Mouse (Mus musculus): ENCODE data around the gene Retn. TPM values are rescaled to one million over a fixed set of nuclear protein-coding genes. Genes with fewer than 3 reads are reported as not detected.

Gene Retn
- total RNA-seq, 2 experiments from 2014 or later: 3.7 to 33.4 TPM

Other genes starting within 250 kb of the Retn start
- gene Pex11g, start 188.1 kb upstream of the Retn start, total RNA-seq (2021): 10 to 100 TPM; 13.3 to 16.1 TPM
- under 1 TPM in 1 of 2 experiments, not detected in 1; 0.27 TPM for gene Tex45, start 184.9 kb upstream of the Retn start, total RNA-seq (2021)
- 10 to 100 TPM; 23.9 to 25.3 TPM for gene Zfp358, start 162.6 kb upstream of the Retn start, total RNA-seq (2021)
- 10 to 100 TPM; 30.2 to 37.6 TPM for gene Mcoln1, start 155.3 kb upstream of the Retn start, total RNA-seq (2021)
- 10 to 100 TPM; 24.2 to 39.3 TPM for gene Pnpla6, start 140.4 kb upstream of the Retn start, total RNA-seq (2021)
- gene C330021F23Rik, start 87.8 kb upstream of the Retn start, total RNA-seq (2021): 1 to 10 TPM in 1 of 2 experiments, under 1 TPM in 1; 0.61 to 1.9 TPM
- gene Camsap3, start 68.5 kb upstream of the Retn start, total RNA-seq (2021): 10 to 100 TPM in 1 of 2 experiments, 1 to 10 TPM in 1; 9.1 to 13.8 TPM
- 10 to 100 TPM; 33.1 to 33.9 TPM for gene Xab2, start 34.5 kb upstream of the Retn start, total RNA-seq (2021)
- 100 to 1,000 TPM; 104 to 118 TPM for gene Pet100, start 34.2 kb upstream of the Retn start, total RNA-seq (2021)
- gene Pcp2, start 30.2 kb upstream of the Retn start, total RNA-seq (2021): not detected
- 10 to 100 TPM; 70.1 to 89.1 TPM for gene Stxbp2, start 24.8 kb upstream of the Retn start, total RNA-seq (2021)
- gene Mcemp1, start 10.0 kb downstream of the Retn start, total RNA-seq (2021): 1 to 10 TPM; 1.2 to 1.7 TPM
- 10 to 100 TPM; 28.3 to 29.9 TPM for gene Fcor, start 16.6 kb downstream of the Retn start, total RNA-seq (2021)
- 10 to 100 TPM; 19.5 to 23.1 TPM for gene Trappc5, start 20.5 kb downstream of the Retn start, total RNA-seq (2021)
- gene Fcer2a, start 38.4 kb downstream of the Retn start, total RNA-seq (2021): 1 to 10 TPM; 2.5 to 3.4 TPM
- 10 to 100 TPM in 1 of 2 experiments, 1 to 10 TPM in 1; 7.4 to 14.3 TPM for gene Clec4g, start 64.9 kb downstream of the Retn start, total RNA-seq (2021)
- gene Cd209a, start 93.2 kb downstream of the Retn start, total RNA-seq (2021): under 1 TPM; 0.63 to 0.79 TPM
- not detected for gene Cd209e, start 198.5 kb downstream of the Retn start, total RNA-seq (2021)
- 1 to 10 TPM in 1 of 2 experiments, under 1 TPM in 1; 0.88 to 1.3 TPM for gene Cd209d, start 222.8 kb downstream of the Retn start, total RNA-seq (2021)

All from adrenal gland, postnatal 10 days (tissue).